Mouse (Mus musculus) colon, adult 2 months (tissue): Measurements from ENCODE around the gene Gng8. TPM values are rescaled to one million over a fixed set of nuclear protein-coding genes. Genes with fewer than 3 reads are reported as not detected.

Experiments
- polyA plus RNA-seq: library from polyadenylated mRNA; depleted of rRNA; stranded (reverse); fragments of >200 nt; gene quantifications from 2 replicates; pipeline ENCODE4 v1.2.3, GENCODE M21; 2012; rRNA removed

The Gng8 gene
- 4.2 and 8.5 TPM in 2 replicates for polyA plus RNA-seq

DNA sequence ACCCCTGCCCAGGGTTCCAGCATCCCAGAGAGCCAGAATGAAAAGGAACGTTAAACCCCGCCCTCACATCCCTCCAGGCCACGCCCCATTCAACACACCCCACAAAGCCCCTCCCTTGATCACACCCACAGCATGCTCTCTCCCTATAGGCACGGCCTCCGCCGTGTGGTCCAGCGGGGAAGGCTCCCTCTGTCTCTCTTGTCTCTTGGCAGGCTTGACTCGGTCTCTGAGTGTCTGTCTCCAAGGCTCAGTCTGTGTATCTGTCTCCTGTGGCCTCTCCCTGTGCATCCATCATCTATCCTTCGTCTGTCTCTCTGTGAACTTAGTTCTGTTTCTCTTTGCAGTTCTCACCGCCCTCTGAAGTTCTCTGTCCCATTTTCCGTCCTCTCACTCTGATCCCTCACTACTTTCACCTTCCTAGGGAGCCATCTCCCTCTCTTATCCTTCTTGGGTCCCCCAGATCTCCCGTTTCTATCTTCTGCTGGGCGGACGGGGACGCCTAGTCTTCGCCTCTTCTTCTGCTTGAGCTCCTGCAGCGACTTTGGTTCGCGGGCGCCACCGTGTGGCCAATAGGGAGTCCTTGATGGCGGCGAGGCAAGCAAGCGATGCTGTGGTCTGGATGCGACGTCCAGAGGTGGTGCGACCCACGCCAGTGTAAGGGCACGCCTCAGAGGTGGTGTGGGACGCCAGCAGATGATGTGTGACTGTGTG lies at the start of gene Gng8:
Gene Gng8 (plus strand): TSS at position 146 of the 711 bp plus-strand sequence.

DNA sequence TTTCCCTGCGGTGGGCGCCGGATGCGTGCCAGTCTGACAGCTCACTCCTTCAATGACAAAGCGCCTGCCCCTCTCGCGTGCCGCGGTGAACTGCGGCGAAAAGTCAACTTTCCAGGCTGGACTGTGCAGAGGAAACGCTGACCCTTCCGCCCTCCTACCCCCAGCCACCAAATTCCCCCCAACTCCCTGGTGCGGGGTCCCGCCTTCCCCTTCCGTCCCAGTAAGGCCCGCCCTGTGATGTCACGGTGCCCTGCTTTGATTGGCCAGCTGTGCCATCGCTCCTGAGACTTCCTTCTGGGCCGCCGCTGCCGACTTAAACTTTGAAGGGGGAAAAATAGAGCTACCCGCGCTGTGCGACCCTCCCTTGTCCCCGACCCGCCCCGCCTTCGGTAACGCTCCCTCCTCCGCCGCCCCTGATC lies 48.9 kb upstream of the Gng8 start, which contains the start of gene Prkd2:
Gene Prkd2 (plus strand): TSS at position 258 of the 419 bp plus-strand sequence.

DNA sequence AGATGAGACGGTGACA lies 16.5 kb upstream of the Gng8 start, which contains the start of gene Dact3:
Gene Dact3 (plus strand): TSS at position 8 of the 16 bp plus-strand sequence.

DNA sequence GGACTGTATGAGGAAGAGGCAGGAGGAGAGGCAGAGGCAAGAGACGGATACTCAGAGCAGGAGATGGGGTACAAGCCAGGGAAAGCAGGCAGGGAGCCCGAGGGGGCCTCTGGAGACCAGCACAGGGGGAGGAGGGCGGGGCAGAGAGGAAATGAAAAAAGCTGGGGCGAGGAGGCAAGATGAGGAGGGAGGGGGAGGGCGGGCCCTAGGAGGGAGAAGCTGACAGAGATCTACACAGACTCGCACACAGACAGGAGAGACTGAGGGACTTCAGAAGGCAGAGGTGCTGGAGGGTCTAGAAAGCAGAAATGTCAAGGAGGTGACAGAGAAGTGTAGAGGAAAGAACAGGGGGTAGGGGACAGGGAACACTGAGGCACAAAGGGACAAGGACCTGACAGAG lies 14.7 kb downstream of the Gng8 start, which contains the start of gene Ptgir:
Gene Ptgir (plus strand): TSS at position 210 of the 400 bp plus-strand sequence.

DNA sequence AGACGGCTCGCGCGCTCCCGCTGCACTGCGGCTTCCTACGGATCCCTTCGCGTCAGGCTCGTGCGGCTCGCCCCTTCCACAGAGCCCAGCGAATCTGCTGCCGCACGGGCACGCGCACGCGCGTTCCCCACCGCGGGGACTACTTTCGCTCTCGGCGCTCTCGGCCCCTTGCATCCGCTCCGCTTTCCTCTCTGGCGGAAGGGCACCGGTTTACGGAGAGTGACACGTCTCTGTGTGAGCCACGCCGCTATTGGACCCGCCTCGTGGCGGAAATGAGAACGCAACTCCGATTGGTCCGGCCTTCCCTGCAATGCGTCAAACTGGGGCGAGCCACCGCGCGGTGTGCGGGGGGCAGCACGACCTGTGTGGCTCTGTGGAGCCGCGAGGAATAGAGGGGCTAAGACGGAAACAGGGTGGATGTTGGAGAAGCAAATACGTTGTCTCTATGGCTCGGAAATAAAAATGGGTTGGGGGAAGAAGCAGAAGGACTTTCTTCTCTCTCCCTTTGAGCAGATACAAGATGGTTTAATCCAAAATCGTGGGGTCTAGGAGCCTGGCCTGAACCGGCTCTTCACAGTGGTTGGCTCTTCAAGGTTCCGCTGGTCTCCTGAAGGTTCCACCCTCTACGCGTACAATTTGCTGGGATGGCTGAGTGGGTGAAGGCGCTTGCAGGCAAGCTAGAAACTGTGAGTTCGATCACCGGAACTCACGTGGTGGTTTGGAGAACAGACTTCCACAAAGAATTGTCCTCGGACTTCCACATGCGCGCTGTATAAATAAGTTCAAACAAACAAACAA lies 32.6 kb downstream of the Gng8 start, which contains the start of gene Calm3:
Gene Calm3 (minus strand): TSS at position 78 of the 798 bp plus-strand sequence.

DNA sequence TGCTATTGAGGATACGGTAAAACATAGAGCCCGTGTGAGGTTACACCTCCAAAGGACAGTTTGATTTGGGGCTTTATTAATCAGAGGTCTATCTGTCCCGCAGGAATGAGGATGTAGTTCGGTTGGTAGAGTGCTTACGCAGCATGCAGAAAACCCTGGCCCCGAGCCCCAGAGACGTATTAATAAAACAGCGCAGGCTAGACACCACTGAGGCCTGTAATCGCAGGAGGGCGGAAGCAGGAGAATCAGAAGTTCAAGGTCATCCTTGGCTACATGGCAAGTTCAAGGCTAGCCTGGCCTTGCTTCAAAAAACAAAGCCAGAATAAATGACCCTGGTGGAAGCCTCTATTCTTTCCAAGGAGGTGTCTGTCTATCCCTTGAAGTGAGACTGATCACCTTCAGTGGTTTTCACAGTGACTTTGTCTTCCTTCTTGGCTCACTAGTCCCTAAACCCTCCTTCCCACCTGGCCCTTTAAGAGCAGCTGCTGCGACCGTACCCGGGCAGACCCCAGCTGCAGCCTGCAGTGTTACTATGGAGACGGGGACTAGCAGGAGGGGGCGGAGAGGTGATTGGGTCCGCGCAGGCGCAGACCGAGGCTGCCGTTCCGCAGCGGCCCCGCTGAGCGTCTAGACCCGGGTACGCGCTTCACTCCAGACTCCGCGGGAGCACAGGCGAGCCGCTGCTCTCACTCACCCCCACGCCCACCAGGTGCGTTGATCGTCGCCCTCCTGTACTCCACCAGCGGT lies 52.6 kb downstream of the Gng8 start, which contains the start of gene Pnmal2:
Gene Pnmal2 (plus strand): TSS at position 622 of the 747 bp plus-strand sequence.

Other genes starting within 250 kb of the Gng8 start
- not detected in 2 replicates for gene Ceacam15, start 216.1 kb upstream of the Gng8 start, polyA plus RNA-seq
- gene Ceacam9, start 169.9 kb upstream of the Gng8 start, polyA plus RNA-seq, result not detected in 2 replicates
- gene Ap2s1, start 153.4 kb upstream of the Gng8 start, polyA plus RNA-seq, result 375 and 448 TPM in 2 replicates
- gene Slc1a5, start 110.4 kb upstream of the Gng8 start, polyA plus RNA-seq, result 192 and 201 TPM in 2 replicates
- gene Strn4, start 75.9 kb upstream of the Gng8 start, polyA plus RNA-seq, result 133 and 140 TPM in 2 replicates
- 27.4 and 39.2 TPM in 2 replicates for gene Fkrp, start 75.1 kb upstream of the Gng8 start, polyA plus RNA-seq
- 44.3 and 45.8 TPM in 2 replicates for gene Prkd2, start 48.9 kb upstream of the Gng8 start, polyA plus RNA-seq
- gene Dact3, start 16.5 kb upstream of the Gng8 start, polyA plus RNA-seq, result 66.8 and 81.5 TPM in 2 replicates
- gene Ptgir, start 14.7 kb downstream of the Gng8 start, polyA plus RNA-seq, result 3.6 and 5.5 TPM in 2 replicates
- gene Calm3, start 32.3 kb downstream of the Gng8 start, polyA plus RNA-seq, result 462 and 594 TPM in 2 replicates
- 8.9 and 9.2 TPM in 2 replicates for gene Pnmal2, start 52.9 kb downstream of the Gng8 start, polyA plus RNA-seq
- 0.24 and 0.31 TPM in 2 replicates for gene Pnmal1, start 67.9 kb downstream of the Gng8 start, polyA plus RNA-seq
- 0.05 TPM in 2 replicates for gene Gm42372, start 91.3 kb downstream of the Gng8 start, polyA plus RNA-seq
- gene Ccdc8, start 100.9 kb downstream of the Gng8 start, polyA plus RNA-seq, result 1.7 and 2.0 TPM in 2 replicates
- gene Ppp5c, start 136.1 kb downstream of the Gng8 start, polyA plus RNA-seq, result 346 and 370 TPM in 2 replicates
- gene Hif3a, start 170.6 kb downstream of the Gng8 start, polyA plus RNA-seq, result 4.9 and 7.8 TPM in 2 replicates
- 0.12 TPM in 1 of 2 replicates, not detected in the other for gene Psg16, start 182.3 kb downstream of the Gng8 start, polyA plus RNA-seq